Mouse (Mus musculus) WW6 (cell line): ENCODE measurements around the gene Mocs2.

ENCODE experiments used
- DNase-seq: peaks from one replicate; pipeline ENCODE4 v3.0.0-alpha.2; 2013; ENCODE audit warnings: low read depth, low spot score

Gene Mocs2

GRCm38 (mm10) chr13:114853152-114853551 lies 35.1 kb downstream of the Mocs2 start:
- DNase-seq: no peak

- DNase-seq: no peak
These were observed 36.0 kb downstream of the Mocs2 start for GRCm38 (mm10) chr13:114854023-114854422.

- DNase-seq: no peak
These were observed 36.4 kb downstream of the Mocs2 start for GRCm38 (mm10) chr13:114854428-114854827.

GRCm38 (mm10) chr13:114855573-114856268 lies 37.7 kb downstream of the Mocs2 start:
- no peak for DNase-seq

GRCm38 (mm10) chr13:114856269-114856627 lies 38.2 kb downstream of the Mocs2 start:
- DNase-seq: no peak

GRCm38 (mm10) chr13:114857525-114857924 lies 39.5 kb downstream of the Mocs2 start:
- DNase-seq: no peak

GRCm38 (mm10) chr13:114874738-114875137 lies 56.7 kb downstream of the Mocs2 start:
- no peak for DNase-seq

- no peak for DNase-seq
These were observed 58.0 kb downstream of the Mocs2 start for GRCm38 (mm10) chr13:114876005-114876520.

GRCm38 (mm10) chr13:114878667-114879066 lies 60.6 kb downstream of the Mocs2 start:
- DNase-seq: no peak
